Mouse (Mus musculus) midbrain, embryonic 14.5 days (tissue): ENCODE results near the gene Art4. TPM values are rescaled to one million over a fixed set of nuclear protein-coding genes. Genes with fewer than 3 reads are reported as not detected.
"Not testable (repeated sequence)": the region's sequence is repeated elsewhere in the genome, so short reads cannot be mapped to it uniquely, and the experiment has no call there.

Experiments
- ATAC-seq: fragments of 200-750 bp; cut with Nextera tagmentation; 2 replicates; pipeline ENCODE4 v1.8.0; 2017; ENCODE audit warnings: moderate number of reproducible peaks, moderate library complexity; ENCODE audit not compliant: low FRiP score, low TSS enrichment
- DNase-seq: peaks from one replicate; pipeline ENCODE4 v3.0.0-alpha.2; 2015
- H3K27ac ChIP-seq: fragments of 300-500 bp; sonication (generic); replicated peaks from 2 replicates; pipeline ENCODE4 v1.5.1; 2014; ENCODE audit warnings: mild to moderate bottlenecking, low read depth, low read length, moderate library complexity
- H3K27me3 ChIP-seq: fragments of 300-500 bp; sonication (generic); 2 replicates; pipeline ENCODE4 v1.6.1; 2014; ENCODE audit warnings: low read length, control low read depth, mixed read lengths; ENCODE audit not compliant: control insufficient read depth, insufficient read depth
- H3K36me3 ChIP-seq: fragments of 300-500 bp; sonication (generic); 2 replicates; pipeline ENCODE4 v1.6.1; 2014; ENCODE audit warnings: low read length, control low read depth; ENCODE audit not compliant: control insufficient read depth, insufficient read depth
- H3K4me1 ChIP-seq: fragments of 300-500 bp; sonication (generic); 2 replicates; pipeline ENCODE4 v1.6.1; 2014; ENCODE audit warnings: mild to moderate bottlenecking, antibody characterized with exemption, low read length, control low read depth; ENCODE audit not compliant: control insufficient read depth, insufficient read depth
- H3K4me2 ChIP-seq: fragments of 300-500 bp; sonication (generic); 2 replicates; pipeline ENCODE4 v1.6.1; 2014; ENCODE audit warnings: mild to moderate bottlenecking, low read length, moderate library complexity
- H3K4me3 ChIP-seq: fragments of 300-500 bp; sonication (generic); replicated peaks from 2 replicates; pipeline ENCODE4 v1.5.1; 2014; ENCODE audit warnings: low read depth, low read length
- H3K9ac ChIP-seq: fragments of 300-500 bp; sonication (generic); replicated peaks from 2 replicates; pipeline ENCODE4 v1.6.1; 2014; ENCODE audit warnings: mild to moderate bottlenecking, low read length, moderate library complexity
- H3K9me3 ChIP-seq: fragments of 300-500 bp; sonication (generic); 2 replicates; pipeline ENCODE4 v1.6.1; 2016; ENCODE audit warnings: low read length, control low read depth, mixed read lengths; ENCODE audit not compliant: control insufficient read depth
- WGBS: fragments of 180-500 bp; shearing (Covaris S2); extraction: QIAGEN DNeasy Blood & Tissue Kit; methylation state at CpG from one replicate; pipeline ENCODE4 v1.1.7; 2014; 5-methylcytosine and 5-hydroxymethylcytosine counted together
- polyA plus RNA-seq: library from polyadenylated mRNA; unstranded; fragments of >200 nt; fragmentation: Nextera tagmentation; extraction: Ambion mirVana; gene quantifications from 2 replicates; pipeline ENCODE4 v1.2.1, GENCODE M21; 2014

Art4 gene
- polyA plus RNA-seq, 1 experiment from 2014 or later = not detected

- Histone ChIP-seq H3K4me1 (no peaks in the 10 kb centered on the region), H3K9ac (no peak overlapping the region), H3K27me3 (no peaks in the 10 kb centered on the region), H3K4me3 (no peak overlapping the region), H3K36me3 (no peaks in the 10 kb centered on the region), H3K9me3 (no peaks in the 10 kb centered on the region), H3K27ac (no peak overlapping the region), H3K4me2 (no peak overlapping the region)
- DNase-seq (no peak), ATAC-seq (no peak)
- WGBS = 78% methylated on average over 4 of the region's 4 CpGs
Observed at GRCm38 (mm10) chr6:136898222-136898621, 40.7 kb upstream of the Art4 start.

GRCm38 (mm10) chr6:136897789-136898188 lies 40.3 kb upstream of the Art4 start:
- Histone ChIP-seq H3K9ac (no peak overlapping the region), H3K4me3 (no peak overlapping the region), H3K4me1 (no peaks in the 10 kb centered on the region), H3K4me2 (no peak overlapping the region), H3K27me3 (no peaks in the 10 kb centered on the region), H3K27ac (no peak overlapping the region), H3K9me3 (no peaks in the 10 kb centered on the region), H3K36me3 (no peaks in the 10 kb centered on the region)
- ATAC-seq = no peak
- no peak for DNase-seq
- 91% methylated on average over 4 of the region's 4 CpGs for WGBS

- Histone ChIP-seq H3K9me3 (no peaks in the 10 kb centered on the region), H3K4me2 (no peak overlapping the region), H3K27ac (no peak overlapping the region), H3K4me3 (no peak overlapping the region), H3K27me3 (no peaks in the 10 kb centered on the region), H3K4me1 (no peaks in the 10 kb centered on the region), H3K9ac (no peak overlapping the region), H3K36me3 (no peaks in the 10 kb centered on the region)
- 70% methylated on average over 15 of the region's 15 CpGs for WGBS
- DNase-seq (no peak), ATAC-seq (no peak)
Observed at GRCm38 (mm10) chr6:136894532-136895339, 37.2 kb upstream of the Art4 start.

GRCm38 (mm10) chr6:136892002-136892401 lies 34.5 kb upstream of the Art4 start:
- H3K4me2 ChIP-seq = no peak overlapping the region
- H3K27me3 ChIP-seq = no peaks in the 10 kb centered on the region
- H3K36me3 ChIP-seq = no peaks in the 10 kb centered on the region
- no peak for ATAC-seq
- no peak overlapping the region for H3K27ac ChIP-seq
- no peaks in the 10 kb centered on the region for H3K9me3 ChIP-seq
- H3K4me1 ChIP-seq = no peaks in the 10 kb centered on the region
- WGBS = 90% methylated on average over 2 of the region's 2 CpGs
- no peak overlapping the region for H3K4me3 ChIP-seq
- no peak for DNase-seq
- no peak overlapping the region for H3K9ac ChIP-seq

GRCm38 (mm10) chr6:136889554-136889953 lies 32.0 kb upstream of the Art4 start:
- 94% methylated on average over 6 of the region's 6 CpGs for WGBS
- Histone ChIP-seq H3K9ac (no peak overlapping the region), H3K9me3 (no peaks in the 10 kb centered on the region), H3K36me3 (no peaks in the 10 kb centered on the region), H3K4me2 (no peak overlapping the region), H3K27me3 (no peaks in the 10 kb centered on the region), H3K27ac (no peak overlapping the region), H3K4me1 (no peaks in the 10 kb centered on the region), H3K4me3 (no peak overlapping the region)
- DNase-seq (no peak), ATAC-seq (no peak)

- Histone ChIP-seq H3K9ac (no peak overlapping the region), H3K27me3 (no peaks in the 10 kb centered on the region), H3K36me3 (no peaks in the 10 kb centered on the region), H3K4me2 (no peak overlapping the region), H3K9me3 (no peaks in the 10 kb centered on the region), H3K4me3 (no peak overlapping the region), H3K4me1 (no peaks in the 10 kb centered on the region), H3K27ac (no peak overlapping the region)
- DNase-seq (no peak), ATAC-seq (no peak)
- 82% methylated on average over 6 of the region's 6 CpGs for WGBS
Observed at GRCm38 (mm10) chr6:136889067-136889466, 31.5 kb upstream of the Art4 start.

- Histone ChIP-seq H3K27me3 (no peaks in the 10 kb centered on the region), H3K4me1 (no peaks in the 10 kb centered on the region), H3K9me3 (no peaks in the 10 kb centered on the region), H3K9ac (no peak overlapping the region), H3K4me2 (no peak overlapping the region), H3K36me3 (no peaks in the 10 kb centered on the region), H3K27ac (no peak overlapping the region), H3K4me3 (no peak overlapping the region)
- no peak for ATAC-seq
- WGBS = 85% methylated on average over 9 of the region's 9 CpGs
- no peak for DNase-seq
Observed at GRCm38 (mm10) chr6:136887854-136888253, 30.3 kb upstream of the Art4 start.

- not testable (repeated sequence) for ATAC-seq, DNase-seq, H3K27ac ChIP-seq, H3K9ac ChIP-seq, H3K4me2 ChIP-seq, H3K27me3 ChIP-seq, H3K36me3 ChIP-seq, H3K4me3 ChIP-seq, H3K9me3 ChIP-seq, H3K4me1 ChIP-seq
- 54% methylated on average over 1 of the region's 1 CpGs for WGBS
Observed at GRCm38 (mm10) chr6:136884766-136885165, 27.2 kb upstream of the Art4 start.

- Histone ChIP-seq H3K27me3 (no peaks in the 10 kb centered on the region), H3K27ac (no peak overlapping the region), H3K4me2 (no peak overlapping the region), H3K4me3 (no peak overlapping the region), H3K4me1 (no peaks in the 10 kb centered on the region), H3K36me3 (no peaks in the 10 kb centered on the region), H3K9ac (no peak overlapping the region), H3K9me3 (no peaks in the 10 kb centered on the region)
- ATAC-seq = no peak
- WGBS = 92% methylated on average over 6 of the region's 6 CpGs
- DNase-seq = no peak
Observed at GRCm38 (mm10) chr6:136883961-136884360, 26.4 kb upstream of the Art4 start.
